Mouse (Mus musculus) kidney, embryonic 14.5 days (tissue): ENCODE data around the gene Ppp1r13b. TPM values are rescaled to one million over a fixed set of nuclear protein-coding genes. Genes with fewer than 3 reads are reported as not detected.

Experiments used
- ATAC-seq: fragments of 200-750 bp; cut with Nextera tagmentation; 2 replicates; pipeline ENCODE4 v1.8.0; 2017; ENCODE audit warnings: moderate number of reproducible peaks, mild to moderate bottlenecking, moderate TSS enrichment, moderate library complexity; ENCODE audit not compliant: low FRiP score, low TSS enrichment
- H3K27ac ChIP-seq: fragments of 300-500 bp; sonication (generic); 2 replicates; pipeline ENCODE4 v1.5.1; 2014; ENCODE audit warnings: low read depth, mild to moderate bottlenecking, low read length, moderate library complexity, mixed read lengths
- H3K27me3 ChIP-seq: fragments of 300-500 bp; sonication (generic); 2 replicates; pipeline ENCODE4 v1.6.1; 2014; ENCODE audit warnings: mild to moderate bottlenecking, low read length; ENCODE audit not compliant: control insufficient read depth, insufficient read depth
- H3K36me3 ChIP-seq: fragments of 300-500 bp; sonication (generic); 2 replicates; pipeline ENCODE4 v1.6.1; 2014; ENCODE audit warnings: low read length, mixed read lengths; ENCODE audit not compliant: control insufficient read depth, insufficient read depth
- H3K4me1 ChIP-seq: fragments of 300-500 bp; sonication (generic); 2 replicates; pipeline ENCODE4 v1.6.1; 2014; ENCODE audit warnings: low read length, mixed read lengths; ENCODE audit not compliant: control insufficient read depth, insufficient read depth
- H3K4me2 ChIP-seq: fragments of 300-500 bp; sonication (generic); replicated peaks from 2 replicates; pipeline ENCODE4 v1.6.1; 2014; ENCODE audit warnings: low read depth, mild to moderate bottlenecking, low read length
- H3K4me3 ChIP-seq: fragments of 300-500 bp; sonication (generic); 2 replicates; pipeline ENCODE4 v1.5.1; 2014; ENCODE audit warnings: mild to moderate bottlenecking, low read length
- H3K9ac ChIP-seq: fragments of 300-500 bp; sonication (generic); 2 replicates; pipeline ENCODE4 v1.6.1; 2014; ENCODE audit warnings: low read depth, mild to moderate bottlenecking, low read length, moderate library complexity
- H3K9me3 ChIP-seq: fragments of 300-500 bp; sonication (generic); 2 replicates; pipeline ENCODE4 v1.6.1; 2016; ENCODE audit warnings: low read length; ENCODE audit not compliant: control insufficient read depth
- WGBS: fragments of 180-500 bp; shearing (Covaris S2); extraction: QIAGEN DNeasy Blood & Tissue Kit; methylation state at CpG from one replicate; pipeline ENCODE4 v1.1.7; 2014; 5-methylcytosine and 5-hydroxymethylcytosine counted together
- polyA plus RNA-seq: library from polyadenylated mRNA; unstranded; fragments of >200 nt; fragmentation: Nextera tagmentation; extraction: Ambion mirVana; gene quantifications from 2 replicates; pipeline ENCODE4 v1.2.1, GENCODE M21; 2014

The Ppp1r13b gene
- polyA plus RNA-seq, 1 experiment from 2014 or later, result 20.6 TPM

DNA sequence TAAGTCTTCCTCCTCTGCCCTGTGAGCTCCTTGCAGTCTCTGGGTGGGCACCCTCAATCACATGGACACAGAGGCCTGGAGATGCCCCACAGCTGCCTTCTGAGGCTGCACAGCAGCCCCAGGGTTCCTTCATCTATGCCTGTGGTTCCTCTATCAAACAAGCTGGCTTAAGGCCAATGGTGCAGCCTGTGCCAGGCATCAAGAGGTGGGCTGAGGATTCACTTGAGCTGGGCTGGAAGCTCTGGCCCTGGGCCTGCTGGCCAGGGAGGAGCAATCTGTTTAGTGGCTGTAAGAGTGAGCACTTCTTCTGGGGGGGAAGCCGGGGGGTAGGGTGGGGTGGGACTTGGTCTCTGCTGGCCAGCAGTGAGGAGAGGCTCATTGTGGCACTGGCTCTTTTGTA lies 19.4 kb upstream of the Ppp1r13b start:
- 80% methylated on average over 1 of the region's 1 CpGs for WGBS
- Histone ChIP-seq H3K4me3 (no peak overlapping the region), H3K27me3 (no peaks in the 10 kb centered on the region), H3K36me3 (no peaks in the 10 kb centered on the region), H3K9ac (no peak overlapping the region), H3K9me3 (no peaks in the 10 kb centered on the region), H3K4me2 (no peak overlapping the region), H3K4me1 (peaks cover 9% of the 10 kb centered on the region; the same call in 1 of the 2 replicates), H3K27ac (no peak overlapping the region)
- no peak for ATAC-seq

DNA sequence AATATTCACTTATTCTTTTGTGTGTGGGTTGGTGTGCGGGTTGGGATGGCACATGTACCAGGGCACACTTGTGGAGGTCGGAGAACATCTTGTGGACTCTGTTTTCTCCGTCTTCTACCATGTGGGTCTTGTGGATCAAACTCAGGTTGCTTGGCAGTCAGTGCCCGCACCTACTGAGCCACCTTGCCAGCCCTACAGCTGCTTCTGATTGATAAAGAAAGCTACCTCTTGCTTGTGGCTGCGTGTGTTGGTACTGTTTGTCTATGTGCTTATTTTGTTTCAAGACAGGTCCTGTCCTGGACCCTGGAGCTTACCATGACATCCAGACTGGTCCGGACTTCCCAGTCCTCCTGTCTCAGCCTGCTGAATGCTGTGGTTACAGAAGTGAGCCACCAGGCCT lies 15.2 kb upstream of the Ppp1r13b start:
- ATAC-seq, result no peak
- H3K9ac ChIP-seq, result no peak overlapping the region
- H3K36me3 ChIP-seq, result no peaks in the 10 kb centered on the region
- H3K27ac ChIP-seq, result no peak overlapping the region
- H3K4me2 ChIP-seq, result no peak overlapping the region
- no peak overlapping the region for H3K4me3 ChIP-seq
- no peaks in the 10 kb centered on the region; the same call in 1 of the 2 replicates for H3K4me1 ChIP-seq
- 91% methylated on average over 6 of the region's 6 CpGs for WGBS
- H3K27me3 ChIP-seq, result no peaks in the 10 kb centered on the region
- H3K9me3 ChIP-seq, result no peaks in the 10 kb centered on the region

DNA sequence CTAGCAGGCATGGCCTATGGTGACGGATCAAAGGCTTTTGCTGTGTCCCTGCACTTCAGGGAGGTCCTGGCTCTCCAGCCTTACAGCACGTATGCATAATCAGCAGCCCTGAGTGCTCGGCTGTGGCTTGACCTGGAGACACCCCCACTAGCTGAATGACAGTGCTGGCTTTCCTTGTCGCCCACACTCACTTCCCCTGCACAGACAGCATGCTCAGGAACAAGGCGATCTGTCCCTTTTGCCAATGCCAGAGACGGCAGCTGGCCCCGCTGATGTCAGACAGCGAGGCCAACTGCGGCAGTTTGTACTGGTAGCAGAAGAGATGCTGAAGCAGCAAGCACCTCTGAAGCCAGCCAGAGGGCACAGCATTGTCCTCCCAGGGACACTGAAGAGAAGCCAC lies 12.1 kb upstream of the Ppp1r13b start:
- Histone ChIP-seq H3K9ac (no peak overlapping the region; the same call in 1 of the 2 replicates), H3K4me2 (no peak overlapping the region)
- no peak for ATAC-seq

DNA sequence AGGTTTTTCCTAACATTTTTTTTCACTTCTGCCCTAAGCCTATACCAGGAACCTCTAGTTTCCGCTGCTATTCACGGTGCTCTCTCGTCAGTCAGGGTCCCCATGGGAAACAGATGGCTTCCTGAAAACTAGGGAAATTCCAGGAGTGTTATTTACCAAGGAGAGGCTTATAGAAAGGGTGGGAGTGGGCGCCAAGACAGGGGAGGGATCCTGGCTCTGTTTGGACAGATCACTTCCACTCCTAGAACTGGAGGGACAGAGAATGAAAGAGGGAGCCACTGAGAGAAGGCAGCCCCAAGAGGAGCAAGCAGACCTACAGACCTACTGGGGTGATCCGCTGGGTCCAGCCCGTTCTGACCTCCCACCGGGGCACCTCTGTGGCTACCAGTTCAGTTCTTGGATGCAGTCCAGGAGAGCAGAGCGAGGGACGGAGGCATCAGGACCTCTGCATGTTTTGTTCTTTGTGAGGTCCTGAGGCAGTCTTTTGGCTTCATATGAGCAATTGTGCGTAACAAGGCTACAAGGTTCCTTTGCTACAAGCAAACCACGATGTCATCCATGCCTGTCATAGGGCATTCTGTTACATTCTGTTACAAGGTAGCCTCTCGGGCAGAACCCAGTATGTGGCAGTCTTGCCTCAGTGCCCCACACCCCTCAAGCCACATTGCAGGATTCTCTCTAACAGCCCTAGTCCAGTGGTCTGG lies 8.8 kb upstream of the Ppp1r13b start:
- WGBS, result 32% methylated on average over 12 of the region's 12 CpGs
- no peaks in the 10 kb centered on the region for H3K9me3 ChIP-seq
- peak overlapping the region; percentile 77 for H3K27ac ChIP-seq
- H3K4me3 ChIP-seq, result no peak overlapping the region
- H3K27me3 ChIP-seq, result no peaks in the 10 kb centered on the region
- no peak overlapping the region for H3K4me2 ChIP-seq
- H3K36me3 ChIP-seq, result no peaks in the 10 kb centered on the region
- peaks cover 9% of the 10 kb centered on the region for H3K4me1 ChIP-seq
- peak; percentile 40; the same call in 1 of the 2 replicates for ATAC-seq
- H3K9ac ChIP-seq, result no peak overlapping the region

More for the DNA sequence above, 12.1 kb upstream of the Ppp1r13b start:
- Histone ChIP-seq H3K9me3 (no peaks in the 10 kb centered on the region), H3K4me1 (peaks cover 9% of the 10 kb centered on the region), H3K4me3 (no peak overlapping the region), H3K27me3 (no peaks in the 10 kb centered on the region), H3K27ac (no peak overlapping the region), H3K36me3 (no peaks in the 10 kb centered on the region)
- WGBS, result 42% methylated on average over 9 of the region's 9 CpGs

DNA sequence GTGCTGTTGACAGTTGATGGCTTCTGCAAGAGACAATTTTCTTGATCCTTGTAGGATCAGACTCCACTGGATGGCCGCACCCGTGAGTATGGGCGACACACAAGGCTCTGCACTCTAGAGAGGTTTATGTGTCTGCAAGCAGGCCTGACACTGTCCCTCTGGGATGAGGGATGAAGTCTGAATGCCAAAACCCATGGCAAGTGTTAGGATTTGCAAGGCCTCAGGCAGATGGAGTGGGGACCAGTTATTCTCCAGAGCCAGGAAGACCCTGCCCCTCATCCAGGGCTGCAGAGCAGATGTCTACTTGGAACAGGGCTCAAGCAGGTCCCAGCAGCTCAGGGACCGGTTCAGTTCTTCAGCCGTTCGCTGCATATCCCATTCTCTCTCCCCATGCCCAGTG lies 7.9 kb upstream of the Ppp1r13b start:
- H3K9ac ChIP-seq, result no peak overlapping the region
- no peak overlapping the region for H3K4me3 ChIP-seq
- no peaks in the 10 kb centered on the region for H3K36me3 ChIP-seq
- H3K4me2 ChIP-seq, result no peak overlapping the region
- peaks cover 9% of the 10 kb centered on the region for H3K4me1 ChIP-seq
- H3K9me3 ChIP-seq, result no peaks in the 10 kb centered on the region
- 92% methylated on average over 6 of the region's 6 CpGs for WGBS
- no peaks in the 10 kb centered on the region for H3K27me3 ChIP-seq
- no peak for ATAC-seq
- 0 out of 2 replicates have a peak overlapping the region, but pooled peaks have one; percentile 12 for H3K27ac ChIP-seq

DNA sequence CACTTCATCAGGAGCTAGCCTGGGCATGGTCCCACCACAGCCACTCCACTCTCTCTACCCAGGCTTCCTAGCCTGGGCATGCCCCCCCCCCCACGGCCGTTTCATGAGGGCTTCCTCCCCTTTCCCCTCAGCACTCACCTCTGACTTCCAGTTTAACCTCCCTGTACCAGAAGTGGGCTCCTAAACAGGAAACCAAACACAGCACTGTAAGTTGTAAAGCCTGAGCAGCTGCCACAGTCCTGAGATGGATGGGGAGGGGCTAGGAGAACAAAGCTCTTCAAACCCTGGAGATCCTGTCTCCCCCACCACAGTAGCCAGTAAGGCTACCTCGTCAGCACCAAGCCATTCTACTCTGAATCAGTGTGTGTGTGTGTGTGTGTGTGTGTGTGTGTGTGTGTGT lies 6.1 kb upstream of the Ppp1r13b start:
- H3K36me3 ChIP-seq, result no peaks in the 10 kb centered on the region
- H3K27me3 ChIP-seq, result no peaks in the 10 kb centered on the region
- H3K4me2 ChIP-seq, result no peak overlapping the region
- ATAC-seq, result no peak
- H3K4me3 ChIP-seq, result no peak overlapping the region
- H3K9ac ChIP-seq, result no peak overlapping the region
- H3K4me1 ChIP-seq, result peaks cover 10% of the 10 kb centered on the region
- H3K27ac ChIP-seq, result no peak overlapping the region; the same call in 1 of the 2 replicates
- H3K9me3 ChIP-seq, result no peaks in the 10 kb centered on the region
- WGBS, result 20% methylated on average over 3 of the region's 3 CpGs

DNA sequence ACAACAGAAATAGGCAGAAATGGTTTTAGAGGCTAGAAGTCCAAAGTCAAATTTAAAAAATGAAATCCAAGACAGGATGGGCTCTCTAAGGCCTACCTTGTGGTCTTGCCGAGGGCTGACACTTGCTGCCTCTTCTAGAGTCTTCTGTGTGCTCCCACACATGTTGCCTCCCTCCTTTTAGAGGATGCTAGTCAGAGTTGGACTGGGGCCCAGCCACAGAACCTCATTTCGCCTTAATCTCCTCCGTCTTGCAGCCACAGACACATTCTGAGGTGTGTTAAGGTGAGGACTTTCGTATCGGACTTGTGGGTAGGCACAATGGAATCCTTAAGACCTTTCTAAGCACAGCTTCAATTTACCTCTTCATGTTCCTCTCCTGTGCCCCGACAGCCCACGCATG lies 4.9 kb upstream of the Ppp1r13b start:
- no peak for ATAC-seq
- Histone ChIP-seq H3K9me3 (no peaks in the 10 kb centered on the region), H3K27me3 (no peaks in the 10 kb centered on the region), H3K36me3 (no peaks in the 10 kb centered on the region), H3K27ac (no peak overlapping the region), H3K9ac (no peak overlapping the region), H3K4me3 (no peak overlapping the region), H3K4me1 (peaks cover 16% of the 10 kb centered on the region), H3K4me2 (no peak overlapping the region)
- WGBS, result 86% methylated on average over 7 of the region's 7 CpGs

DNA sequence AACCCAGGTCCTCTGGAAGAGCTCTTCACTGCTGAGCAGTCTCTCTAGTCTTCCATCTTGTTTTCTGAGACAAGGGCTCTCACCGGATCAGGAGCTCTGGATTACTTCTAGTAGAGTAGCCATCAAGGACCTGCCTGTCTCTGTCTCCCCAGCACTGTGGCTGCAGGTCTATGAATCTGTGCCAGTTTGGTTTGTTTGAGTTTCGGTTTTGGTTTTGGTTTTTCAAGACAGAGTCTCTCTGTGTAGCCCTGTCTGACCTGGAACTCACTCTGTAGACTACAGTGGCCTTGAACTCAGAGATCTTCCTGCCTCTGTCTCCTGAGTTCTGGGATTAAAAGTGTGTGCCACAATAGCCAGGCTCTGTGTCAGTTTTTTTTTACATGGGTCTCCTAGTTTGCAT lies 3.9 kb upstream of the Ppp1r13b start:
- Histone ChIP-seq H3K27me3 (no peaks in the 10 kb centered on the region), H3K27ac (no peak overlapping the region), H3K4me2 (no peak overlapping the region), H3K4me1 (peaks cover 10% of the 10 kb centered on the region), H3K4me3 (no peak overlapping the region), H3K9me3 (no peaks in the 10 kb centered on the region), H3K36me3 (no peaks in the 10 kb centered on the region), H3K9ac (no peak overlapping the region)
- ATAC-seq, result no peak
- 89% methylated on average over 2 of the region's 2 CpGs for WGBS

DNA sequence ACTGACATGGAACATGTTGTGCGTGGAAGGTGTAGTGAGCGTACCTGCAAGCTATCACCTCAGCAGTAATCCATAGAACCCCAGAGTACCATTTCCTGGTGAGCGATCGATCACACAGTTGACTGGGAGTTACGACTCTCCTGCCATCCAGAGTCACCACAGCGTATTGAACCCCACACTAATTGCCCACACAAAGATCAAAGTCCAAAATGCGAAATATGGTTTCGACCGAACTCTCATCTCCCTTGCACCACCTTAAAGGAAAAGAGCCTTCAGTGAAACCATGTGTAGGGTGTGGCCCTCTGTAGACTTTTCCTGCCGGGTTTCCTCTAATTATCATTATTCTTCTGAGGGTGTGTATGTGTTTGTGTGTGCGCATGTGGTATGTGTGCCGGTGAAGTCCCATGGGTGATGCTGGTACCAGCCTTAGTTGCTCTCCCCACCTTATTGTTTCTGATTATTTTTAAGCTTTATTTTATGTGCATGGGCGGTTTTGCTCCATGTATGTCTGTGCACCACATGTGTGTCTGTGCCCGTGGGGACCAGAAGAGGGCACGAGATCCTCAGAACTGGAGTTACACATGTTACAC lies 3.4 kb upstream of the Ppp1r13b start:
- Histone ChIP-seq H3K4me3 (no peak overlapping the region), H3K4me1 (peaks cover 11% of the 10 kb centered on the region; the same call in 1 of the 2 replicates), H3K9me3 (no peaks in the 10 kb centered on the region), H3K4me2 (no peak overlapping the region), H3K36me3 (no peaks in the 10 kb centered on the region), H3K27ac (no peak overlapping the region), H3K9ac (no peak overlapping the region), H3K27me3 (no peaks in the 10 kb centered on the region)
- 80% methylated on average over 15 of the region's 15 CpGs for WGBS
- ATAC-seq, result no peak
